Mouse (Mus musculus) heart, embryonic 12.5 days (tissue): Measurements from ENCODE around the gene Accs. TPM values are rescaled to one million over a fixed set of nuclear protein-coding genes. Genes with fewer than 3 reads are reported as not detected.

ENCODE experiments used
- ATAC-seq: fragments of 200-750 bp; cut with Nextera tagmentation; 2 replicates; pipeline ENCODE4 v1.8.0; 2017; ENCODE audit warnings: moderate TSS enrichment, moderate library complexity; ENCODE audit not compliant: insufficient number of reproducible peaks, low FRiP score
- H3K27ac ChIP-seq: fragments of 300-500 bp; sonication (generic); 2 replicates; pipeline ENCODE4 v1.5.1; 2016; ENCODE audit warnings: mild to moderate bottlenecking, moderate library complexity; ENCODE audit not compliant: poor library complexity, severe bottlenecking
- H3K27me3 ChIP-seq: fragments of 300-500 bp; sonication (generic); replicated peaks from 2 replicates; pipeline ENCODE4 v1.6.1; 2016; ENCODE audit warnings: mild to moderate bottlenecking, moderate library complexity
- H3K36me3 ChIP-seq: fragments of 300-500 bp; sonication (generic); 2 replicates; pipeline ENCODE4 v1.6.1; 2016; ENCODE audit warnings: mild to moderate bottlenecking, moderate library complexity
- H3K4me1 ChIP-seq: fragments of 300-500 bp; sonication (generic); replicated peaks from 2 replicates; pipeline ENCODE4 v1.6.1; 2016; ENCODE audit warnings: mild to moderate bottlenecking
- H3K4me2 ChIP-seq: fragments of 300-500 bp; sonication (generic); 2 replicates; pipeline ENCODE4 v1.6.1; 2016; ENCODE audit warnings: mild to moderate bottlenecking, moderate library complexity
- H3K4me3 ChIP-seq: fragments of 300-500 bp; sonication (generic); 2 replicates; pipeline ENCODE4 v1.5.1; 2016; ENCODE audit warnings: mild to moderate bottlenecking
- H3K9ac ChIP-seq: fragments of 300-500 bp; sonication (generic); 2 replicates; pipeline ENCODE4 v1.6.1; 2016; ENCODE audit warnings: mild to moderate bottlenecking, moderate library complexity
- H3K9me3 ChIP-seq: fragments of 300-500 bp; sonication (generic); replicated peaks from 2 replicates; pipeline ENCODE4 v1.6.1; 2016; ENCODE audit warnings: mild to moderate bottlenecking, moderate library complexity
- WGBS: fragments of 180-500 bp; shearing (Covaris S2); methylation state at CpG from one replicate; pipeline ENCODE4 v1.1.7; 2016; 5-methylcytosine and 5-hydroxymethylcytosine counted together
- polyA plus RNA-seq: library from polyadenylated mRNA; unstranded; fragments of >200 nt; fragmentation: Nextera tagmentation; extraction: Ambion mirVana; gene quantifications from 2 replicates; pipeline ENCODE4 v1.2.1, GENCODE M21; 2016

Gene Accs
- 6.2 and 6.6 TPM in 2 replicates for polyA plus RNA-seq

DNA sequence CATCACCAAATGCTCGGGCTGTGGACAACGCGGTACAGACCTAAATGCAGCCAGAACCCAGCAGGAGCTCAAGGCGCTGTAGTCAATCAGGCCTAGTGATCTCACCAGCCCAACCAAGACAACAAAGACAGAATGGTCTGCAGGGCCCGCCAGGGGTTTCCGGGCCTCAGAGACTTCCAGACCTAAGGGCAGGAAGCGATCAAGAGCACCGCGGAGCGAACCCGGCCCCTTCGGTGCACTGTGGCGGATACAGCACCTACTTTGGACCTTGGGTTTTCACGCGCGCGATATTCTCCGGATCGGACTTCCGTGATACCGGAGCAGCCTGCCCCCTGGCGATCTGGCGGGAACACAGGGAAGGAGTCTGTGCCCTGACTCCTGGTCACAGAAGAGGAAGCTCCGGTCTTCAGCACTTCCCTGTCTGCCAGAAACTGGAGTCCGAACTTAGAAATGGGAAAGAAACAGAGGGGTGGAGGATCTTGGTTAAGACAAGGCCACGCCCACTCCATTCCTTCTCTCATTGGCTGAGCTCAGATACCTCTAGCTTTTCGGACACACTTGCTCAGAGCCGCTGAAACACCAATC is at the start of gene Accs:
Gene Accs, minus strand, starts transcription at position 439 of the 585 bp plus-strand sequence.
- peak within 1 kb of the TSS; percentile 86 for H3K27ac ChIP-seq
- H3K4me2 ChIP-seq, result peak within 1 kb of the TSS; percentile 78
- peak; percentile 80 for ATAC-seq
- H3K4me3 ChIP-seq, result peak within 1 kb of the TSS; percentile 69
- H3K4me1 ChIP-seq, result peaks cover 13% of the 10 kb centered on the region
- no peaks in the 10 kb centered on the region for H3K27me3 ChIP-seq
- WGBS, result under 1% methylated on average over 28 of the region's 28 CpGs
- H3K36me3 ChIP-seq, result peaks cover 17% of the 10 kb centered on the region
- peak within 1 kb of the TSS; percentile 81 for H3K9ac ChIP-seq
- no peaks in the 10 kb centered on the region for H3K9me3 ChIP-seq

DNA sequence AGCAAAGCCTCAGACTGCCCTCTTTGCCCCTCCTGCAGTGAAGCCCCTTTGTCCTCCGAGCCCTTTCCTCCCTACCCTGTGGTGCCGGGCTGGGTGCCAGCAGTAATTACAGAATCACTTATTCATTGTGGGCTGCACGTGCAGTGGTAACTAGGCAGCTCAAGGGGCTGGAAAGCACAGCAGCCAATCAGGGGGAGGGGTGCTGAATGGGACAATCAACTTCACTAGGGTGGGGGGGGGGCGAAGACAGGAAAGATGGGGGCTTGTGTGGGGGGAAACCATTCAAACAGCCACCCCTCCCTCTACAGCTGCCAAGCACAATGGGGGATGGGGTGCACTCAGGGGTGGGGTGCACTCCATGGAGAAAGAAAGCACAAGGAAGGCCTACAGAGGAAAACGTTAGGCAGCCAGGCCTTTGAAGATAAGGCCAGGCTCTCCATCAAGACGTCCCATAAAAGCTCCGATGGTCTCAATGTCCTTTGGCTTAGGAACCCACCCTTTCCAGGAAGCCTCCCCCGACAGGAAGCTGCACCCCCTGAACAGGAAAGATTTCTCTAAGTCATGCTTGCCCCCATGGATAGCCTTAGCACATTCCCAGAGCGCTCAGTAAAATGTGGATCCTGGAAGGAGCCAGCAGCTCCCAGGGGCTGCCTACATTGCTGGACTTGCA is 42.0 kb upstream of the Accs start:
- no peaks in the 10 kb centered on the region for H3K9me3 ChIP-seq
- peak; percentile 77 for ATAC-seq
- H3K27ac ChIP-seq, result no peak overlapping the region
- H3K4me1 ChIP-seq, result peaks cover 24% of the 10 kb centered on the region
- no peak overlapping the region for H3K4me3 ChIP-seq
- WGBS, result 20% methylated on average over 9 of the region's 9 CpGs
- no peaks in the 10 kb centered on the region for H3K27me3 ChIP-seq
- no peaks in the 10 kb centered on the region for H3K36me3 ChIP-seq
- H3K4me2 ChIP-seq, result no peak overlapping the region
- H3K9ac ChIP-seq, result no peak overlapping the region

DNA sequence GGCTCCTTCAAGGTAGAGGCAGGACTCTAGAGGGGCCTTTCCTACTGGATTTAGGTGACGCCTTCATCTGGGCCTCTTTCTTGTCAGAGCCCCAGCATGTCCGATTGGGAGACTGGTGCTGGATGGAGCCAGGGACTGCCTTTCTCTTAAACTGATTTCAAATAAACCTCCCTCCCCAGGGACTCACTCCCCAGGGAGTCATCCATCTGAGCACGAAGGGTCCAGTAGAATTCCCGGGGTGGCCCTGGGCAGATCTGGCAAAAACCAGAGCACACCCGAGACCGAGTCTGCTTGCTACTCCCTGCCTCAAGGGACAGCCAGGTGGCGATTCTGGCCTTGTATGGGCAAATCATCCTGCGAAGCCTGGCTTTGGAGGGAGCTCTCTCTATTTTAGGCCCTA is 40.4 kb upstream of the Accs start:
- no peak for ATAC-seq
- WGBS, result 63% methylated on average over 8 of the region's 8 CpGs
- Histone ChIP-seq H3K27me3 (no peaks in the 10 kb centered on the region), H3K36me3 (no peaks in the 10 kb centered on the region), H3K9me3 (no peaks in the 10 kb centered on the region), H3K4me1 (peaks cover 34% of the 10 kb centered on the region), H3K4me2 (no peak overlapping the region), H3K27ac (no peak overlapping the region), H3K9ac (no peak overlapping the region), H3K4me3 (no peak overlapping the region)

DNA sequence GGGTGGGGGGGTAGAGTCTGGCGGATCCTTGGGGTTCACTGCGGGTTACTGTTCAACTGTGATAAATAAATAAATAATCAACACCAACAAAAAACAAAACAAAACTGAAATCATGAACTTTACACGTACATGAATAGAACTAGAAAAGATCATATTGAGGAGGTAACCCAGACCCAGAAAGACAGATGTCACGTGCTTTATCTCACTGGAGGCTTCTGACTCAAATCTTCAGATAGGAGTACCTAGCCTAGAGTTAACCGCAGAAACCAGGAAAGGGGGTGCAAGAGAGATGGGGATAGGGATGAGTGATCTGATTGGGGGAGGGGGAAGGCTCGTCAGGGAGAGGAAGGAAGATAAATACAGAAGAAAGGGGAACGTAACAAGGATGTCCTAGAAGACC is 39.3 kb upstream of the Accs start:
- no peak for ATAC-seq
- WGBS, result 65% methylated on average over 7 of the region's 7 CpGs
- H3K4me1 ChIP-seq, result peaks cover 34% of the 10 kb centered on the region

DNA sequence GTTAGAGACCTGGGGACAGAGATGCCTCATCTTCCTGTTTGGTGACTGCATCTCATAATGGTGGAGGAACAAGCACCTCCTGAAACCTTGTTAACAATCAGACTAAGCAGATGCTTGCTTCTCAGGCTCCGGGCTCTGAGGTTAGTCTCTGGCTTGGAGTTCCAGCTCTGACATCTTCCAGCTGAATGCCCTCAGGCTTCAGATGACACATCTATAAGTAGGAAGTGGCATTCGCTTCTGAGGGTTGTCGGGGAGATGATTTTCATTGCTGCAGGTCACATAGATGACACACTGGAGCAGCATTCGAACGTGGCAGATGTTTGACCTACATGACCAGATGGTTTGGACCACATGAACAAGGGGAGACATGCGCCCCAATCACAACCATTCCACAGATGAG is 38.6 kb upstream of the Accs start:
- Histone ChIP-seq H3K27ac (no peak overlapping the region), H3K27me3 (no peaks in the 10 kb centered on the region), H3K4me2 (no peak overlapping the region), H3K4me1 (peaks cover 34% of the 10 kb centered on the region), H3K9me3 (no peaks in the 10 kb centered on the region), H3K4me3 (no peak overlapping the region), H3K36me3 (no peaks in the 10 kb centered on the region), H3K9ac (no peak overlapping the region)
- no peak for ATAC-seq
- WGBS, result 82% methylated on average over 6 of the region's 6 CpGs

More for the DNA sequence above, 39.3 kb upstream of the Accs start:
- no peaks in the 10 kb centered on the region for H3K9me3 ChIP-seq
- no peaks in the 10 kb centered on the region for H3K27me3 ChIP-seq
- no peak overlapping the region for H3K4me3 ChIP-seq
- H3K27ac ChIP-seq, result no peak overlapping the region
- no peak overlapping the region for H3K4me2 ChIP-seq
- no peak overlapping the region for H3K9ac ChIP-seq
- H3K36me3 ChIP-seq, result no peaks in the 10 kb centered on the region

DNA sequence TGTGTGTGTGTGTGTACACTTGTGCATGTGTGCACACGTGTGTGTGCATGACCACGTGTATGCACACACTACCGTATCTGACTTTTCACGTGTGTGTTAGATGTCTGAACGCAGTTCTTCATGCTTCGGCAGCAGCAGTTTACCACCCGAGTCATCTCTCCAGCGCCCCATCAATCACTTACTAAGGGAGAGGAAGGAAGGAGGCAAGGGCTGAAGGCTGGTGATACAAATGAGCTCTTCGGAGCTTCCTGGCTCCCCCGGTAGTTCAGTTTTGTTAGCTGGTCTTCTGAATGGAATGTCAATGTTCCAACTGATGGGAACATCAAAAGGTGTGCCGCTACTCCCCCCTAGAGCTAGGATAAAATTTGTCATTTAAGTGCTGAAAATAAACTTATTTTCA is 37.5 kb upstream of the Accs start:
- no peaks in the 10 kb centered on the region for H3K36me3 ChIP-seq
- no peak overlapping the region for H3K4me3 ChIP-seq
- H3K4me1 ChIP-seq, result peaks cover 34% of the 10 kb centered on the region
- no peak overlapping the region for H3K4me2 ChIP-seq
- 54% methylated on average over 11 of the region's 11 CpGs for WGBS
- H3K9me3 ChIP-seq, result no peaks in the 10 kb centered on the region
- H3K27me3 ChIP-seq, result no peaks in the 10 kb centered on the region
- H3K27ac ChIP-seq, result no peak overlapping the region
- ATAC-seq, result no peak
- H3K9ac ChIP-seq, result no peak overlapping the region

DNA sequence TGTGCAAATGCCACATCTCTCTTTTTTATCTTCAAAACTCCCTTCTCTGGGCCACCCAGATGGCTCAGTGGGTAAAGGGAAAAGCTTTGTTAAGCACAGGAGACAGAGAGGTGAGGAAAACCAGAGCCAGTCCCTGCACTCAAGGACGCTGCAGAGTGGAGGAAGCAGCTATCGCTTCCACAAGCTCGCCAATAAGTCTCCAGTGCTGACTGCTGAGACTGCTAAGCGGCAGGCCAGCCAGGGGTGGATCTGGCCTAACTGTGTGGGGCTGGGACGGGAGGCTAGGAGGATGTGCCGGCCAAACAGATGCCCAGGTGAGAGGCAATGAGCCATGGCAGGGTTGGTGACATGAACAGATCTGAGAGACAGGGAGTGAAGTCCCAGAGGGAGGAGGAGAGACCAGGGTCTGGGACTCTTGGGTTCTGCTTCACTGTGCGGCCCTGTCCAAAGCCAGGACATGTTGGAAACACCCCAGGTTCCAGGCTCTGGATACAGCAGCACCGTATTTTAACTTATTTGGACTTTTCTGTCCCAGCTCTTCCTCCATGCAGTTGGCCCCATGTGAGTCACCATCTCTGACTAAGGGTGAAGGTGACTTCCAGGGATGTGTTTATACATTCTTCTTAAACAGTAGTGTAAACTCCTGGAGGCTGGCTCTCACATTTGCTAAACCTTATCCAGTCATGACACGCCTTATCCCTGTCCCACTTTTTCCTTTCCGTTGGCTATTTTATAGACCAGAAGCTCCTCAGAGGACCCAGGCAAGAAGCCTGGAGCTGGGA is 36.5 kb upstream of the Accs start:
- no peak overlapping the region for H3K27ac ChIP-seq
- no peaks in the 10 kb centered on the region for H3K9me3 ChIP-seq
- 0 out of 2 replicates have a peak, but pooled peaks have one; percentile 59 for ATAC-seq
- no peak overlapping the region for H3K4me2 ChIP-seq
- no peaks in the 10 kb centered on the region for H3K27me3 ChIP-seq
- H3K9ac ChIP-seq, result no peak overlapping the region
- H3K4me3 ChIP-seq, result no peak overlapping the region
- 26% methylated on average over 10 of the region's 10 CpGs for WGBS
- H3K4me1 ChIP-seq, result peaks cover 26% of the 10 kb centered on the region
- H3K36me3 ChIP-seq, result no peaks in the 10 kb centered on the region

DNA sequence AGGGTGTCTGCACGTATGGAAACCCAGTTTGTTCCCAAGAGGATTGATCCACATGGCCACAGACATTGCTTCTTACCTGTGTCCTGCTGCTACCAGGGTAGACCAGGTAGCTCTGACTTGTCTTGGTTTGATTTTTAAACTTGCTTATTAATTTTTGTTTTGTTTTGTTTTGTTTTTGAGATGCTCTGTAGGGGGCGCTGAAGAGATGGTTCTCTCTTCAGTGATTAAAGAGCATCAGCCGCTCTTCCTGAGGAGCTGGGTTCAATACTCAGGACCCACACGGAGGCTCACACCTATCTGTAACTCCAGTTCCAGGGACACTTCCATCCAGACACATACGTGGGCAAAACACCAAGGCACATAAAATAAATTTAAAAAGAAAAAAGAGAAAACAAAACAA is 33.3 kb upstream of the Accs start:
- no peak for ATAC-seq
- H3K4me2 ChIP-seq, result no peak overlapping the region
- WGBS, result 56% methylated on average over 5 of the region's 5 CpGs

DNA sequence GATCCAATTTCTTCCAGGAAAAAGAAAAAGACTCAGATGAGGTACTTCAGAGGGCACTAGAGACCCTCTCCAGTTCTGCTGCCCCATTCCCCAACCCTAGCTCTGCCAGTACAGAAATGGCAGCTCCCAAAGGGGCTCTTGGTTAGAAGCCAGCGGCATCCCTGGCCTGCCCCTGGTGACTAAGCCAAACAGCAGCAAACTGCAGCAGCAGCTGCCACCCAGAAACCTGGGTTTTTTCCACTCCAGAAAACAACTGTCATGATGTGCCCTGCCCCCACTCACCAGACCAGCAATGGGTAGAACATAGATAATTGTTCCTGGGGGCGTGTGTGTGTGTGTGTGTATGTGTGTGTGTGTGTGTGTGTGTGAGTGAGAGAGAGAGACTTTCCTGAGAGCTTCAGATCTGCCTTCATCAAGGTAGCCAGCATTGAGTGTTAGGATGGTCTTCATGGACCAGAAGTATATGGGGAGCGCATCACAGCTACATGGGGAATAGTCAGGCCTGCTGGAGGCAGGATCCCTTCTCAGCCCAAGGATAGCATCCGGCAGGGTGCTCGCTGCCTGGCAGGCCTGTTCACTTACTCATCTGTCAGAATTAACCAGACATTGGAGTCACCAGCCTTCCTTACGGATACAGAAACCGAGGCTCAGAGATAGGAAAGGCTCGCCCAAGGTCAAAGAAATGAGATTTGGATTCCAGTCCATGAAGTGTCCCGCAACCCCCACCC is 32.1 kb upstream of the Accs start:
- Histone ChIP-seq H3K4me1 (peaks cover 21% of the 10 kb centered on the region), H3K27ac (no peak overlapping the region), H3K9me3 (no peaks in the 10 kb centered on the region), H3K36me3 (no peaks in the 10 kb centered on the region), H3K9ac (no peak overlapping the region), H3K4me3 (no peak overlapping the region), H3K4me2 (no peak overlapping the region), H3K27me3 (peaks cover 4% of the 10 kb centered on the region; the same call in 1 of the 2 replicates)
- ATAC-seq, result no peak
- 74% methylated on average over 9 of the region's 9 CpGs for WGBS

More for the DNA sequence above, 33.3 kb upstream of the Accs start:
- Histone ChIP-seq H3K27me3 (peaks cover 4% of the 10 kb centered on the region; the same call in 1 of the 2 replicates), H3K4me3 (no peak overlapping the region), H3K36me3 (no peaks in the 10 kb centered on the region), H3K9me3 (no peaks in the 10 kb centered on the region), H3K4me1 (peaks cover 20% of the 10 kb centered on the region), H3K9ac (no peak overlapping the region), H3K27ac (no peak overlapping the region)

DNA sequence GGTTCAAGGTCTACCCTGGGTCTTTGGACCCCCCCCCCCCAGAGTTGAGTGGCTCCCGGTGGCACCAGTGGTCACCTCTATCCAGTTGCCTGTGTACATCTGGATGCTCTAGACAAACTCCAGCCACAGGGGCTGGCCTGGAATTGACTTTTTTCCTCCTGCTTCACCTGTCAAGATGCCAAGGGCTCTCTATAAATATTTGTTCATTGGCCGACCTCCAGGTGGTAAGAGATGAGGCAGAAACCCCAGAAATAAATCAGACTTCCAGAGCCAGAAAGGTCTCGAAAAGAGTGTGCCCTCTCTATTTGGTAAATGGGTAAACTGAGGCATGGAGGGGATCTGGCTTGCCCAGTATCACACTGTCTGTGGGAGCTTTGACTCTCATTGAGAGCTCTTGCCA is 31.2 kb upstream of the Accs start:
- Histone ChIP-seq H3K36me3 (no peaks in the 10 kb centered on the region), H3K4me2 (no peak overlapping the region), H3K27me3 (peaks cover 4% of the 10 kb centered on the region; the same call in 1 of the 2 replicates), H3K9me3 (no peaks in the 10 kb centered on the region), H3K4me1 (peaks cover 17% of the 10 kb centered on the region), H3K27ac (no peak overlapping the region), H3K9ac (no peak overlapping the region), H3K4me3 (no peak overlapping the region)
- ATAC-seq, result no peak
- WGBS, result 67% methylated on average over 3 of the region's 3 CpGs

DNA sequence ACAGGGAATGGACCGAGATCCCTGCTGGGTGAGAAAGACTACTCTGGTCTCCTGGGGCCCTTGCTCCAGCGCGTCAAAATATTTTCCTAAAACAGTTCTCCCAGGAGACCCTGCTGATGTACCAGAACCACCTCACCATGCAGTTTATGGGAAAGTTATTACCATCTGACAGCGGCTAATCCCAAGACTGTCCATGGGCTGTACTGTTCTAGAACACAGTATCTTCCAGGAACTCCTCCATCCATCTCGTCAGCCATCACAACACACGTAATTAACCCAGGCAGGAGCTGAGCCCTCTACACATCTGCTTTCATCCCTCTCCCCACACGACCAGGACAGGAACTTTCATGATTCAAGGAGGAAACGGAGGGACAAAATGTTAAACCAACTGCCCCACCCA is 30.7 kb upstream of the Accs start:
- ATAC-seq, result no peak; the same call in 1 of the 2 replicates
- Histone ChIP-seq H3K9me3 (no peaks in the 10 kb centered on the region), H3K4me3 (no peak overlapping the region), H3K9ac (no peak overlapping the region), H3K36me3 (no peaks in the 10 kb centered on the region), H3K27me3 (peaks cover 4% of the 10 kb centered on the region; the same call in 1 of the 2 replicates), H3K4me2 (no peak overlapping the region), H3K4me1 (peaks cover 14% of the 10 kb centered on the region), H3K27ac (no peak overlapping the region)
- 63% methylated on average over 8 of the region's 8 CpGs for WGBS
